Mouse (Mus musculus): ENCODE results near the gene Zfp740. TPM values are rescaled to one million over a fixed set of nuclear protein-coding genes. Genes with fewer than 3 reads are reported as not detected.
"Not testable (repeated sequence)": the region's sequence is repeated elsewhere in the genome, so short reads cannot be mapped to it uniquely, and the experiment has no call there.

The Zfp740 gene
- polyA plus RNA-seq, 1 experiment from 2014 or later, result 111 TPM

DNA sequence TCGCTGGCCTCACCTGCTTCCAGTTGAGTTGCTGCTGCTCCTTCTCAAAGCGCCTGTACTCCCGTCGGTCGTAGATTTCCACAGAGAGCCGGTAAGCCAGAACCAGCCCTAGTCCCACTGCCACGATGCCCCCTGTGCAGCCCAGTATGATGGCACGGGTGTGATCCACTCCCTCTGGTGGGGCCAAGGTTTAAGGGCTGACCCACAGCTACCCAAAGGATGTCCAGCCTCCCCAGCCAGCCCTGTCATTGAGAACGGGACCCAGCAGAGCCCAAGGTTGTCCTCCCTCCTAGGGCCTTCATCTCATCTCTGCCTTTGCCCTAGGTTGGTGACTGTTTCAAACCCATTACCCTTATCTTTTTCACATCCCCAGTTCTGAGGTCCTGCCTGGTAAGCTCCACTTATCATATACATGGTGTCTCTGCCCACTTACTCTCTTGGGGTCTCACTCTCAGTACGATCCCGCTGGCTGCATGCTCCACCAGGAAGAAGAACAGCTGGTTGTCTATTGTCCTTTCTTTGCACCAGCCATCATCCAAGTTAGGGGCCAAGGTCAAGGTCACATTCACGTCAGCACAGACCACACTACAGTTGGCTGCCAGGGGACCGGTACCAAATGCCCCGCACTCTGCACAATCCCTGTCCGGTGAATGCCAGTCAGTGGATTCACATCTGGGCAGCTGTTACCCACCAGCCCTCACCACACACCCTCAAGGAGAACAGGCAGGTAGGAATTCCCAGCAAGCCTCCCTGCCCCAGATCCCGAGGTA lies 13.6 kb downstream of the Zfp740 start:
- H3K4me1 ChIP-seq, result no peaks in the 10 kb centered on the region
- H3K36me3 ChIP-seq, result peaks cover 50% of the 10 kb centered on the region
- 82% methylated on average over 16 of the region's 16 CpGs for WGBS
- no peak overlapping the region for H3K27ac ChIP-seq
- no peak overlapping the region for H3K4me3 ChIP-seq
- no peaks in the 10 kb centered on the region for H3K27me3 ChIP-seq
- no peaks in the 10 kb centered on the region for H3K9me3 ChIP-seq (replicated peaks)
- no peak overlapping the region for H3K9ac ChIP-seq
- no peak for ATAC-seq (ENCODE audit: low FRiP score)
- no peak overlapping the region for H3K4me2 ChIP-seq (replicated peaks)

- WGBS, result 92% methylated on average over 7 of the region's 7 CpGs
- peaks cover 2% of the 10 kb centered on the region for H3K27me3 ChIP-seq
- ATAC-seq (ENCODE audit: low FRiP score), result no peak
Observed at GRCm38 (mm10) chr15:102217325-102217724, 14.3 kb downstream of the Zfp740 start.

GRCm38 (mm10) chr15:102222386-102222785 lies 19.3 kb downstream of the Zfp740 start:
- no peak for ATAC-seq (ENCODE audit: low FRiP score)
- 67% methylated on average over 10 of the region's 10 CpGs for WGBS

More at GRCm38 (mm10) chr15:102217325-102217724, 14.3 kb downstream of the Zfp740 start:
- Histone ChIP-seq H3K9me3 (replicated peaks) (no peaks in the 10 kb centered on the region), H3K4me2 (replicated peaks) (no peak overlapping the region), H3K4me3 (no peak overlapping the region), H3K36me3 (peaks cover 43% of the 10 kb centered on the region), H3K27ac (no peak overlapping the region), H3K4me1 (no peaks in the 10 kb centered on the region), H3K9ac (no peak overlapping the region)

DNA sequence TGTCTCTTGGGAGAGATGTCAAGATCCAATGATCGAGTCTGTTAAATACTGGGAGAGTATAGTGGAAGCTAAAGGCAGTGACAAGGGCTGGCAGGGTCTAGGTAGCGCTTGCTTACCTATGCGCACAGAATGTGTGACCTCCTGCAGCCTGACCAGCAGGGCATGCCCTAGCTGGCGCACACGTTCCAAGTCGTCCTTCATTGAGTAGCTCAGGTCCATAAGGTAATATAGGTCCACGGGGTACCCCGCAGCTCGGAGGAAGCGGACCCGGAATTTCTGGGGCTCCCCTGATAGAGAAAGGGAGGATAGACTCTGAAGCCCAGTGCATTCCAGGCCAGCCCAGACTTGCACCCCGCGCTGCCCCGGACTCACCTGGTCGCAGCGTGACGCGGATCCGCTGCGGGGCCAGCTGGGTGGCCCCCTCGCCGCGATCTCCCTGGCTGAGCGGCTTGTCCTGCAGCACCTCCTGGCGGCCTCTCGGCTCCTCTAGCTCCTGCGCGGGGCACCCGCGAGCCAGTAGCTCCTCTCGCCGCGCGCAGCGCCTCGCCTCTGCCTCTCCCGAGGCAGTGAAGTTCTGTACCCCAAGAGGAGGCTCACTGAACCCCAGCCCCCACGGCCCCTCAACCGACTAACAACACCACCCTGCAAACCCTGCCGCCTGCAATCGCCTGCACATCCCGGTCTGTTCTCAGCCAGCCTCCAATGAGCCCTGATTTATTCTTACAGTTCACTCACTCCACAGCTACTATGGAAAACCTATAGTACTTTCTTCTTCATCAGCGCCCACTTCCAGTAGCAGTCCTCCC lies 21.3 kb downstream of the Zfp740 start:
- Histone ChIP-seq H3K27ac (no peak overlapping the region), H3K4me3 (peak overlapping the region; percentile 40), H3K9me3 (replicated peaks) (no peaks in the 10 kb centered on the region), H3K4me1 (peaks cover 13% of the 10 kb centered on the region), H3K4me2 (replicated peaks) (peak overlapping the region; percentile 82), H3K27me3 (peaks cover 37% of the 10 kb centered on the region), H3K9ac (peak overlapping the region; percentile 57), H3K36me3 (no peaks in the 10 kb centered on the region)
- ATAC-seq (ENCODE audit: low FRiP score), result peak; percentile 80
- 4% methylated on average over 43 of the region's 43 CpGs for WGBS

More at GRCm38 (mm10) chr15:102222386-102222785, 19.3 kb downstream of the Zfp740 start:
- no peak overlapping the region for H3K4me2 ChIP-seq (replicated peaks)
- no peaks in the 10 kb centered on the region for H3K9me3 ChIP-seq (replicated peaks)
- no peak overlapping the region for H3K4me3 ChIP-seq
- peaks cover 13% of the 10 kb centered on the region for H3K4me1 ChIP-seq
- no peak overlapping the region for H3K27ac ChIP-seq
- no peaks in the 10 kb centered on the region for H3K36me3 ChIP-seq
- peaks cover 37% of the 10 kb centered on the region for H3K27me3 ChIP-seq
- no peak overlapping the region for H3K9ac ChIP-seq

GRCm38 (mm10) chr15:102224992-102225617 lies 22.1 kb downstream of the Zfp740 start:
- Histone ChIP-seq H3K27ac (no peak overlapping the region), H3K9ac (0 out of 2 replicates have a peak overlapping the region, but pooled peaks have one; percentile 57), H3K4me1 (peaks cover 13% of the 10 kb centered on the region), H3K9me3 (replicated peaks) (no peaks in the 10 kb centered on the region), H3K36me3 (no peaks in the 10 kb centered on the region), H3K4me3 (peak overlapping the region; percentile 40), H3K27me3 (peaks cover 37% of the 10 kb centered on the region), H3K4me2 (replicated peaks) (peak overlapping the region; percentile 82)
- 16% methylated on average over 21 of the region's 21 CpGs for WGBS
- no peak for ATAC-seq (ENCODE audit: low FRiP score)

- H3K4me2 ChIP-seq (replicated peaks); H3K27ac ChIP-seq; H3K9ac ChIP-seq; H3K36me3 ChIP-seq; H3K4me3 ChIP-seq; H3K9me3 ChIP-seq (replicated peaks); ATAC-seq (ENCODE audit: low FRiP score): not testable (repeated sequence)
- WGBS, result 75% methylated on average over 6 of the region's 6 CpGs
- Histone ChIP-seq H3K27me3 (peaks cover 37% of the 10 kb centered on the region), H3K4me1 (peaks cover 13% of the 10 kb centered on the region)
Observed at GRCm38 (mm10) chr15:102225619-102226018, 22.6 kb downstream of the Zfp740 start.

DNA sequence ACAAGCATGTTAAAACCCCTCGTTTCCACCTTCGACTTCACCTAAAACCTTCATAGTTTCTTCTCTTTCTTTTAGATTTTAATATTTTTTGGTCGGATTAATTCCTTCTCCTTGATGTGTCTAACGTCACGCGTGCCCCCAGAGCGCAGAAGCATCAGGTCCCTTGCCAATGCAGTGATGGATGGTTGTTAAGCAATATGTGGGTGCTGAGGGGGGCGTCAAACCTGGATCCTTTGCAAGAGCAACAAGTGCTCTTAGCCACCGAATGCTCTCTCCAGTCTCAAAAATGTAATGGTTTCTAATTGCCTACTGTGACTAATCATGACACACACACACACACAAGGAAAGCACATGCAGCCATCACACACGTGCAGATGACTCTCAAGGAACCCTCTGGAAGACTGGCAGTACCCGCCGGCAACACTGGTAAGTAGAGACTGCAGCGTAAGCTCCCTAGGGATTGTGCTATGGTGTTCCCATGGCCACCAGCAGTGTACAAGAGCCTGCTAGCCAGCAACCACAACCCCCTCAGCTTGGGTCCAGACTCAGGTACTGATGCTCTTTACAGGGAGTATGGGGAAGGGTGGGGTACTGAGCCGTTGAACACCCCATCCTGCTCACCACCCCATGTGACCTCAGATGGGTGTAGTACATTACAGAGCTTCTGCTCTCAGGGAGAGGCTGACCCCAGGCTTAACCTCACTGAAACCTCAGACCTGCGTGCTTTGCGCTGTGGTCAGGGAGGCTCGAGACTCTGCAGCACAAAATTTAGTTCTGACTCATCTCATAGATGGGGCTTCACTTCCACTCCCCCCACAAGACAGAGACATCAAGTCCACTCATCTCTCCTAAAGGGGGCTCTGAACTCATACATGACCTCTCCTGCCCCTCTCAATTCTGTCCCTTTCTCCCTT lies 27.6 kb downstream of the Zfp740 start:
- whole genome bisulfite sequencing, result 80% methylated on average over 17 of the region's 17 CpGs

GRCm38 (mm10) chr15:102231748-102232147 lies 28.7 kb downstream of the Zfp740 start, which contains the start of gene Itgb7:
Gene Itgb7, minus strand, starts transcription at chr15:102231944.
- Histone ChIP-seq H3K4me1 (peaks cover 11% of the 10 kb centered on the region), H3K9me3 (replicated peaks) (no peaks in the 10 kb centered on the region), H3K4me2 (replicated peaks) (no peak within 1 kb of the TSS), H3K27me3 (0 out of 2 replicates have a peak, but pooled peaks cover 5% of the 10 kb centered on the region), H3K4me3 (no peak within 1 kb of the TSS), H3K27ac (no peak within 1 kb of the TSS), H3K9ac (no peak within 1 kb of the TSS), H3K36me3 (no peaks in the 10 kb centered on the region)
- ATAC-seq (ENCODE audit: low FRiP score), result no peak
- WGBS, result 38% methylated on average over 6 of the region's 6 CpGs

More for the DNA sequence above, 27.6 kb downstream of the Zfp740 start:
- 0 out of 2 replicates have a peak, but pooled peaks cover 9% of the 10 kb centered on the region for H3K27me3 ChIP-seq
- no peaks in the 10 kb centered on the region for H3K9me3 ChIP-seq (replicated peaks)
- H3K4me1 ChIP-seq, result peaks cover 10% of the 10 kb centered on the region
- no peak overlapping the region for H3K9ac ChIP-seq
- no peak overlapping the region for H3K4me2 ChIP-seq (replicated peaks)
- H3K36me3 ChIP-seq, result no peaks in the 10 kb centered on the region
- no peak for ATAC-seq (ENCODE audit: low FRiP score)
- no peak overlapping the region for H3K4me3 ChIP-seq
- H3K27ac ChIP-seq, result no peak overlapping the region

DNA sequence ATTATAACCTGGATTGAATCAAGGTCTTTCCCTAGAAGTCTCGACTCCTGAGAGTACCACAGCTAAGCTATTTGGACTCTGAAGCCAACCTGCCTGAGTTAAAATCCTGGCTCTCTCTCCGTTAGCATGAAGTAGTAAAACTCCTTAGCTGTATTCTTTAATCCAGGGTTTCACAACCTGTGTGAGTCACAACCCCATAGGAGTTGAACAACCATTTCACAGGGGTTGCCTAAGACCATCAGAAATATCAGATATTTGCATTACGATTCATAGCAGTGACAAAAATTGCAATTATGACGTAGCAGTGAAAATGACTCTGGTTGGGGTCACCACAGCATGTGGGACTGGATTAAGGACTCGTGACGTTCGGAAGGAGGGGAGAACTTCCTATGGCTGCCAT lies 29.7 kb downstream of the Zfp740 start:
- Histone ChIP-seq H3K9me3 (replicated peaks) (no peaks in the 10 kb centered on the region), H3K4me3 (no peak overlapping the region), H3K9ac (no peak overlapping the region), H3K4me1 (peaks cover 11% of the 10 kb centered on the region), H3K27me3 (0 out of 2 replicates have a peak, but pooled peaks cover 5% of the 10 kb centered on the region), H3K4me2 (replicated peaks) (no peak overlapping the region), H3K36me3 (no peaks in the 10 kb centered on the region), H3K27ac (no peak overlapping the region)
- ATAC-seq (ENCODE audit: low FRiP score), result no peak
- WGBS, result 84% methylated on average over 7 of the region's 7 CpGs

DNA sequence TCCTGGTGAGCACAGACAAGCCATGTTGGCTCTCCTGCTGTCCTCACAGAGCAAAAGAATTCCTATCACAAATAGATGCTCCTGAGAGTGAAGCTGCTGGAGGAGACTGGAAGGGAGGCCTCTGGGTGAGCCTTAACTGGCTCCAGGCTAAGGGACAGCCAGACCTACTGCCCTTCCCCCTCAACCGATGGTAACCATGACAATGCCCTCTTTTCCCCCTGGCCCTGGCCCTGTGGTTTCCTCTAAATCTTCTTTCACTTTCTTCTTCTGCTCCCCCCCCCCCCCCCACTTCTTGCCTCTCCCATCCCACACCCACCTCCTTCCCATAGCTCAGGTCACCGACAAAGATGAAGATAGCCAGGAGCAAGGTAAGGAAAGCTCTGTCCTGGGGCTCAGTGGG lies 30.8 kb downstream of the Zfp740 start:
- no peak overlapping the region for H3K27ac ChIP-seq
- H3K4me3 ChIP-seq, result no peak overlapping the region
- WGBS, result 23% methylated on average over 2 of the region's 2 CpGs
- no peak for ATAC-seq (ENCODE audit: low FRiP score)
- no peak overlapping the region for H3K9ac ChIP-seq
- no peaks in the 10 kb centered on the region for H3K9me3 ChIP-seq (replicated peaks)
- H3K4me1 ChIP-seq, result peaks cover 11% of the 10 kb centered on the region
- no peaks in the 10 kb centered on the region for H3K36me3 ChIP-seq
- H3K4me2 ChIP-seq (replicated peaks), result no peak overlapping the region
- 0 out of 2 replicates have a peak, but pooled peaks cover 5% of the 10 kb centered on the region for H3K27me3 ChIP-seq

GRCm38 (mm10) chr15:102235371-102236027 lies 32.5 kb downstream of the Zfp740 start:
- H3K27ac ChIP-seq, result no peak overlapping the region
- peak overlapping the region; percentile 15; the same call in 1 of the 2 replicates for H3K4me2 ChIP-seq (replicated peaks)
- no peaks in the 10 kb centered on the region for H3K9me3 ChIP-seq (replicated peaks)
- WGBS, result 36% methylated on average over 20 of the region's 21 CpGs
- H3K9ac ChIP-seq, result peak overlapping the region; percentile 35; the same call in 1 of the 2 replicates
- ATAC-seq (ENCODE audit: low FRiP score), result 0 out of 2 replicates have a peak, but pooled peaks have one; percentile 19
- no peaks in the 10 kb centered on the region for H3K36me3 ChIP-seq
- H3K4me1 ChIP-seq, result peaks cover 11% of the 10 kb centered on the region
- H3K27me3 ChIP-seq, result peaks cover 12% of the 10 kb centered on the region; the same call in 1 of the 2 replicates
- no peak overlapping the region for H3K4me3 ChIP-seq
